Mouse (Mus musculus): ENCODE measurements around the gene Plpp7. TPM values are rescaled to one million over a fixed set of nuclear protein-coding genes. Genes with fewer than 3 reads are reported as not detected.

Plpp7 gene
- polyA plus RNA-seq, 1 experiment from 2014 or later: 2.6 TPM

GRCm38 (mm10) chr2:32064913-32065312 is 30.4 kb upstream of the Plpp7 start:
- Histone ChIP-seq H3K27ac (replicated peaks) (no peak overlapping the region), H3K4me3 (ENCODE audit: low read depth, low read length) (no peak overlapping the region), H3K27me3 (ENCODE audit: control insufficient read depth, insufficient read depth, low read length) (no peaks in the 10 kb centered on the region), H3K9me3 (ENCODE audit: control insufficient read depth, low read length) (no peaks in the 10 kb centered on the region), H3K4me2 (replicated peaks; ENCODE audit: low read depth) (no peak overlapping the region), H3K9ac (ENCODE audit: low read length) (no peak overlapping the region), H3K36me3 (ENCODE audit: control insufficient read depth, insufficient read depth, low read length) (no peaks in the 10 kb centered on the region), H3K4me1 (replicated peaks; ENCODE audit: control insufficient read depth, insufficient read depth) (no peaks in the 10 kb centered on the region)
- WGBS: 62% methylated on average over 13 of the region's 13 CpGs
- DNase-seq (ENCODE audit: low spot score): no peak
- ATAC-seq (ENCODE audit: low FRiP score, low TSS enrichment): no peak
- no peak for TF ChIP-seq EP300 (optimal IDR thresholded peaks at IDR 0.05)
- no peak for TF ChIP-seq CTCF (IDR thresholded peaks at IDR 0.05; ENCODE audit: low read depth)

- no peak overlapping the region for H3K27ac ChIP-seq (replicated peaks)
- DNase-seq (ENCODE audit: low spot score) (no peak), ATAC-seq (ENCODE audit: low FRiP score, low TSS enrichment) (no peak)
- TF ChIP-seq CTCF (IDR thresholded peaks at IDR 0.05; ENCODE audit: low read depth): no peak
- no peak for TF ChIP-seq EP300 (optimal IDR thresholded peaks at IDR 0.05)
- H3K4me1 ChIP-seq (replicated peaks; ENCODE audit: control insufficient read depth, insufficient read depth): no peaks in the 10 kb centered on the region
- H3K4me2 ChIP-seq (replicated peaks; ENCODE audit: low read depth): no peak overlapping the region
- no peaks in the 10 kb centered on the region for H3K36me3 ChIP-seq (ENCODE audit: control insufficient read depth, insufficient read depth, low read length)
- H3K27me3 ChIP-seq (ENCODE audit: control insufficient read depth, insufficient read depth, low read length): no peaks in the 10 kb centered on the region
- WGBS: 77% methylated on average over 5 of the region's 5 CpGs
- no peaks in the 10 kb centered on the region for H3K9me3 ChIP-seq (ENCODE audit: control insufficient read depth, low read length)
- no peak overlapping the region for H3K4me3 ChIP-seq (ENCODE audit: low read depth, low read length)
- no peak overlapping the region for H3K9ac ChIP-seq (ENCODE audit: low read length)
These were observed 29.9 kb upstream of the Plpp7 start for GRCm38 (mm10) chr2:32065371-32065791.

DNA sequence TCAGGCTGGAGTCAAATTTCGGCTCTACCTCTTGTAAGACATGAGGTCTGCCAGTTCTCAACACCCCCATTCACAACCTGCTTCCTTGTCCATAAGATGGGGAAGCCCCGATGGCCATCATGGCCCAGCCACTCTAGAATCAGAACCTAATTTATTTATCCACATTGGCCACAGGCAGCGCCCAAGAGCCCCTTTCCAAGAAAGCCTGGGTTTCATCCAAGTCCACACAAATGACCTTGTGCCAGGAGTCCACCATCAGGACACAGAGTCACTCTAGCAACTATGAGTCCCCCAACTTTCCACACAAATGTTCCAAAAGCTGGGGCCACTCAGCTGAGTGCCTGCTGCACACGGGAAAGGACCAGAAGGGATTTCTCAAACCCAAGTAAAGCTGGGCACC is 29.3 kb upstream of the Plpp7 start:
- H3K4me1 ChIP-seq (replicated peaks; ENCODE audit: control insufficient read depth, insufficient read depth): no peaks in the 10 kb centered on the region
- 66% methylated on average over 4 of the region's 4 CpGs for WGBS
- no peak overlapping the region for H3K9ac ChIP-seq (ENCODE audit: low read length)
- no peaks in the 10 kb centered on the region for H3K27me3 ChIP-seq (ENCODE audit: control insufficient read depth, insufficient read depth, low read length)
- no peak for TF ChIP-seq EP300 (optimal IDR thresholded peaks at IDR 0.05)
- TF ChIP-seq CTCF (IDR thresholded peaks at IDR 0.05; ENCODE audit: low read depth): peak; percentile 25; the same call in 1 of the 2 replicates
- H3K9me3 ChIP-seq (ENCODE audit: control insufficient read depth, low read length): no peaks in the 10 kb centered on the region
- no peak for DNase-seq (ENCODE audit: low spot score)
- ATAC-seq (ENCODE audit: low FRiP score, low TSS enrichment): no peak
- H3K27ac ChIP-seq (replicated peaks): no peak overlapping the region
- H3K4me3 ChIP-seq (ENCODE audit: low read depth, low read length): no peak overlapping the region
- H3K36me3 ChIP-seq (ENCODE audit: control insufficient read depth, insufficient read depth, low read length): no peaks in the 10 kb centered on the region
- no peak overlapping the region for H3K4me2 ChIP-seq (replicated peaks; ENCODE audit: low read depth)

GRCm38 (mm10) chr2:32068811-32069607 is 26.3 kb upstream of the Plpp7 start:
- Histone ChIP-seq H3K36me3 (ENCODE audit: control insufficient read depth, insufficient read depth, low read length) (no peaks in the 10 kb centered on the region), H3K4me1 (replicated peaks; ENCODE audit: control insufficient read depth, insufficient read depth) (no peaks in the 10 kb centered on the region), H3K4me2 (replicated peaks; ENCODE audit: low read depth) (no peak overlapping the region), H3K9ac (ENCODE audit: low read length) (no peak overlapping the region), H3K4me3 (ENCODE audit: low read depth, low read length) (no peak overlapping the region), H3K9me3 (ENCODE audit: control insufficient read depth, low read length) (no peaks in the 10 kb centered on the region), H3K27ac (replicated peaks) (no peak overlapping the region), H3K27me3 (ENCODE audit: control insufficient read depth, insufficient read depth, low read length) (no peaks in the 10 kb centered on the region)
- DNase-seq (ENCODE audit: low spot score) (no peak), ATAC-seq (ENCODE audit: low FRiP score, low TSS enrichment) (no peak)
- TF ChIP-seq CTCF (IDR thresholded peaks at IDR 0.05; ENCODE audit: low read depth) (peak; percentile 29; the same call in 1 of the 2 replicates), EP300 (optimal IDR thresholded peaks at IDR 0.05) (no peak)
- 53% methylated on average over 30 of the region's 31 CpGs for WGBS

GRCm38 (mm10) chr2:32070747-32071146 is 24.6 kb upstream of the Plpp7 start:
- DNase-seq (ENCODE audit: low spot score): no peak
- Histone ChIP-seq H3K4me1 (replicated peaks; ENCODE audit: control insufficient read depth, insufficient read depth) (no peaks in the 10 kb centered on the region), H3K27ac (replicated peaks) (no peak overlapping the region), H3K9ac (ENCODE audit: low read length) (no peak overlapping the region), H3K4me2 (replicated peaks; ENCODE audit: low read depth) (no peak overlapping the region), H3K27me3 (ENCODE audit: control insufficient read depth, insufficient read depth, low read length) (no peaks in the 10 kb centered on the region), H3K4me3 (ENCODE audit: low read depth, low read length) (no peak overlapping the region), H3K36me3 (ENCODE audit: control insufficient read depth, insufficient read depth, low read length) (no peaks in the 10 kb centered on the region), H3K9me3 (ENCODE audit: control insufficient read depth, low read length) (no peaks in the 10 kb centered on the region)
- WGBS: 91% methylated on average over 10 of the region's 10 CpGs
- ATAC-seq (ENCODE audit: low FRiP score, low TSS enrichment): no peak
- no peak for TF ChIP-seq EP300 (optimal IDR thresholded peaks at IDR 0.05)
- TF ChIP-seq CTCF (IDR thresholded peaks at IDR 0.05; ENCODE audit: low read depth): no peak

DNA sequence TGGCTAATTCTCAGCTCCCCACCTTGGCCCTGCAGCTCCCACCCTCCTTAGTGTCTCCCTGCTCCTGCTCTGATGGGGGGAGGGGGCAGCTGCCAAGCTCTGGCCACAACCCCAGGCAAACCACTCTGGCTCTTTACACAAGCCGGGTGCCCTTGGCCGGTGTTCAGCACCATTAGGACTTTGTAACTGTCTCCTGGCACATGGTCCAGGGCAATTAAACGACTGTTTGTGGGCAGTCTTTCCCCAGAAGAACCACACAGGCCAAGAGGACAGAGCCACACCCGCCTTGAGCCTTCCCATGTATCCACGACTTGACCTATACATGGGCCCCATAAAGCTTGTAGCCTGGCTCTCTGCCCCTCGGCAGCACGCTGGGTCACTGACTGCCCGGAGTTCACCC is 20.9 kb upstream of the Plpp7 start:
- H3K4me2 ChIP-seq (replicated peaks; ENCODE audit: low read depth): no peak overlapping the region
- H3K36me3 ChIP-seq (ENCODE audit: control insufficient read depth, insufficient read depth, low read length): no peaks in the 10 kb centered on the region
- ATAC-seq (ENCODE audit: low FRiP score, low TSS enrichment) (no peak), DNase-seq (ENCODE audit: low spot score) (no peak)
- H3K4me1 ChIP-seq (replicated peaks; ENCODE audit: control insufficient read depth, insufficient read depth): no peaks in the 10 kb centered on the region
- no peak overlapping the region for H3K4me3 ChIP-seq (ENCODE audit: low read depth, low read length)
- no peaks in the 10 kb centered on the region for H3K27me3 ChIP-seq (ENCODE audit: control insufficient read depth, insufficient read depth, low read length)
- 52% methylated on average over 8 of the region's 8 CpGs for WGBS
- no peak overlapping the region for H3K27ac ChIP-seq (replicated peaks)
- TF ChIP-seq EP300 (optimal IDR thresholded peaks at IDR 0.05) (no peak), CTCF (IDR thresholded peaks at IDR 0.05; ENCODE audit: low read depth) (no peak)
- no peaks in the 10 kb centered on the region for H3K9me3 ChIP-seq (ENCODE audit: control insufficient read depth, low read length)
- H3K9ac ChIP-seq (ENCODE audit: low read length): no peak overlapping the region

Measured in stomach, postnatal 0 days (tissue).